Mouse (Mus musculus): Measurements from ENCODE around the gene Hist3h2ba.
A peak's percentile ranks its signal among the peaks of the same experiment; 100 is the strongest.

The Hist3h2ba gene

DNA sequence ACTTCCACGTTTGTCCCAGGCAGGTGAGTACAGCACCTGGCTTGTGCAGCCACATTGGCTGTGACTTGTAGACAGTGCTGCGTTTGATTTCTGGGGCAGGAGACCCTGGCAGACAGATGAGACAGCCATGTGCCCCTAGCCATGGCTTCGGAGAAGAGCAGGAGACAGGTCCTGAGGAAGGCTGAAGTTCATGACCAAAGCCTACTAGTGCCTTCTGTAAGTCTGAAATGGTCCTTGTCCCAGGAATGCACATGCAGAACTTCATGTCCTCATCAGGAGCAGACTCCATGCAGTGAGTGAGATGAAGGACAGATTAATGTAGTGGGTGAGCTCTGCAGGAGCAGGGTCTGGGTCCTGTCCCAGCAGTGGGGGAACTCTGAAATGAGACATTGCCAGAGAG is 43.2 kb downstream of the Hist3h2ba start:
- no peak for DNase-seq

DNA sequence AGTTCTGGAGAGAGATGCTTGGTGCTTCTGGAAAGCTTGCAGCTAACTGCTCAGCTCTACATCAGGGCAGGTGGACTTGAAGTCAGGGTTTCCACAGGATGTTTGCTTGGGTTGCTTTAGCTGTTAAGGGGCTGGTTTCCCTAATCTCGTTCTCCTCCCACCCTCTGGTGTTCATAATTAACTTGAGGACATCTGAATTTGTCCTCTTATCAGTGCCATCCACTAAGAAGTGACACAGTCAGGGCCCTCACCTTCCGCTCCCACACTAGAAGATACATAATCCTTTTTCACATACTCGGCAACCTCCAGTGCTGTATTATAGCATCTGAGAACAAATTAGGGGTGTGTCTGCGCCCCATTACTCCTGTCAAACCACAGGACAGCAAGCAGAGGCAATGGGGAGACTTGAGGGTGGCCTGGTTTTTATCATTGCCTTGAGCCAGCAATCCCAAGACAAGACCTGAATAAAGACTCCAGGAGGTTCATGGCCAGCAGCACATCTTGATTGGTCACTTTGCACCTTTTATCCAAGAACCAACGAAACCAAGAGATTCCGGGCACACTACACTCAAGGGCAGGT is 44.5 kb downstream of the Hist3h2ba start:
- DNase-seq: no peak

- DNase-seq: peak; percentile 50
Observed at GRCm38 (mm10) chr11:58994337-58994826, 45.7 kb downstream of the Hist3h2ba start.

DNA sequence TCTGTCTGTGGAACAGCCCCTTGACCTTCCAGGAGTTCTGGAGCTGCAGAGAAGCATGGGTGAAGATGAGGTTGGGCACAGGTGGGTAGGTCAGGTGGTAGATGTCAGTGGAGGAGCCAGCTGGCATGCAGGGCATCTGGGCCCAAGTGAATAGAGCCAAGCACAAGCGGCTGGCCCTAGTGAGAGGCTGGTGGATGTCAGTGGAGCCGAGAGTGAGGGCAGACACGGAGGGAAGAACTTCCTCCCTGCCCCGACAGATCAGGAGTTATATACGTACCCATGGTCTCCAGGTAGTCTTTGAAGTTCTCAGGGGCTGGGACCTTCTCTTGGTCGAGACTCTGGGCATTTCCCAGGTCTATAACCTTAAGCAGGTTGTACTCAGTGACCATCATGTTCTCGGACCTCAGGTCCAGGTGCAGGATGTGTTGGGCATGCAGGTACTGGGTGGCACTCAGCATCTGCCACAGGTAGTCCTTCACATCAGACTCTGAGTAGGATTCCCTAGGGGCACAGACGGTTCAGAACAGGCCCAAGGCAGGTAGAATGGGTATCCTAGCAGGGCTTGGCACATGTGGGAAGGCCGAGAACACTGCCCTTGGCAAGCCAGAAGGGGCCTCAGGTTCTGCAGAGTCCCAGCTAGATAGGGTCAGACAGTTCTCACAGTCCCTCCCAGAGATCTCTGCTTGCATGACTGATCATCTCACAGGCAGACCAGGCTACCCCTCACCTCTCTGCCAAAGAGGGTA is 46.5 kb downstream of the Hist3h2ba start:
- DNase-seq: no peak

DNA sequence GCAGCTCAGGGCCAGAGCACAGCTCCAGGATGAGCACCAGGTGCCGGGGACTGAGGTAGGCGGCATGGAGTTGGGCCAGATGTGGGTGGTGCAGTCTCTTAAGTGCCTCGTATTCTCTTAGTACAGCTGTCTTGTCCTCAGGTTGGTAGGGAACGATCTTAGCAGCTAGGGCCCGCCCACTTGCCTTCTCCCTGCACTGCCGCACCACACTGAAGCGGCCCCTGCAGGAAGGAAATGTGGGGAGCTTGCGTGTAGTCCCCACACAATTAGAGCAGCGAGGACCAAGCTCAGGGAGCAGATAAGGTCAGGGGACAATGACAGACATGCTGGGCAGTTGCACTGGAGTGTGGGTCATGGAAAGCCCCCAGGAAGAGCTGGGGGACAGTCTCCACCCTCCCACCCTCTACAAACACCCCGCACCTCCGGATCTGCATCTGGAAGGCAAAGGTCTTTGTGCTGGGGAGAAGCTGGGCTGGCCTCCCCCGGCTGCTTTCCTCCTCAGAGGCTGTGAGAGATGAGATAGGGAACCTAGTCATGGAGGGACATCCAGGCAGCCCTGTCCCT is 47.2 kb downstream of the Hist3h2ba start:
- DNase-seq: no peak

- DNase-seq: no peak
Observed at GRCm38 (mm10) chr11:58997541-58997940, 48.8 kb downstream of the Hist3h2ba start.

Measured in kidney, adult 11 months (tissue).